Mouse (Mus musculus): ENCODE measurements at regions not wholly inside any gene's neighbourhood (a gene's known extent, or its start where the extent isn't known, plus 50 kb on each side); places are given as distances from the start of the nearest gene placed in this dataset.

DNA sequence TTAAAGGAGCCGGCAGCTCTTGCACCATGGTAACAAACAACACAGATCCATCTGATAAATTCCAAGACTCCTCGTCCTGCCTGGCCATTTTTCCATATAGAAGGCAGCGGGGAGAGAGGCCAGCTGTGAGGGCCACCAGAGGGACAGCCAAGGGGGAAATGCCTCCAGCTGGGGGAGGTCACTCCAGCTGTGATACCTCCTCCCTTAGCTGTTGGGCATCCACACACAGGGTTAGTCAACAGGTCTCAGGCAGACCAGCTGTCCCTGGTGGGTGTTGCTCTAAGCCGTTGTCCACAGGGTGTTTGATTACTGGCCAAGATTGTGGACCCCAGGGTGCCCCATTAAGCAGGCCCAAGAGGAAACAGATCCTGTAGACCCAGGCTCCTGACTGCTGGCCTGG, 89.7 kb downstream of the Gm26897 start:
- H3K27ac ChIP-seq (ENCODE audit: insufficient read depth, low read depth), result no peak overlapping the region
- in situ Hi-C loops (cut with MboI; ENCODE audit: low pct_ligation_motif_present, low pct_unique_long_range_greater_than_20kb, low sequenced_read_pairs) (no loop called here), dilution Hi-C loops (cut with MboI; ENCODE audit: extremely low pct_ligation_motif_present, extremely low pct_unique_long_range_greater_than_20kb, low sequenced_read_pairs) (no loop called here)
- H3K9ac ChIP-seq (ENCODE audit: insufficient read depth, low read depth), result no peak overlapping the region
- H3K9me3 ChIP-seq (replicated peaks; ENCODE audit: low read length), result peaks cover 86% of the 10 kb centered on the region
- no peaks in the 10 kb centered on the region for H3K27me3 ChIP-seq (replicated peaks)
- H3K79me2 ChIP-seq (replicated peaks; ENCODE audit: control insufficient read depth, extremely low read depth, insufficient read depth, poor library complexity, severe bottlenecking), result no peaks in the 10 kb centered on the region
- DNase-seq (ENCODE audit: extremely low read depth), result no peak
- TF ChIP-seq POLR2AphosphoS2 (IDR thresholded peaks at IDR 0.05; ENCODE audit: low read depth, low read length) (no peak), CTCF (conservative IDR thresholded peaks at IDR 0.05 in 1 of 2, IDR thresholded peaks at IDR 0.05 in 1 of 2; ENCODE audit: low read depth in 2 of 2, low read length in 2 of 2) (no peak), ZC3H11A (IDR thresholded peaks at IDR 0.05; ENCODE audit: low read depth, low read length) (no peak), ZNF384 (IDR thresholded peaks at IDR 0.05; ENCODE audit: low read depth, low read length) (no peak), POLR2A (IDR thresholded peaks at IDR 0.05; ENCODE audit: low read depth, low read length) (no peak), JUND (conservative IDR thresholded peaks at IDR 0.05; ENCODE audit: low read depth, low read length) (no peak), PAX5 (IDR thresholded peaks at IDR 0.05; ENCODE audit: low read length) (no peak), MEF2A (IDR thresholded peaks at IDR 0.05; ENCODE audit: borderline replicate concordance, low read depth, low read length) (no peak), ZMIZ1 (IDR thresholded peaks at IDR 0.05; ENCODE audit: low read depth, low read length) (no peak), CHD1 (IDR thresholded peaks at IDR 0.05; ENCODE audit: low read depth, low read length) (no peak), GABPA (IDR thresholded peaks at IDR 0.05; ENCODE audit: insufficient replicate concordance, low read depth, low read length) (no peak), MAX (IDR thresholded peaks at IDR 0.05; ENCODE audit: low read length) (no peak), MYC (IDR thresholded peaks at IDR 0.05; ENCODE audit: low read depth, low read length) (no peak)
- H3K4me3 ChIP-seq (replicated peaks in 1 of 3; ENCODE audit: low read depth in 2 of 3, low read length in 2 of 3, poor library complexity in 1 of 3), result no peak overlapping the region
- no peaks in the 10 kb centered on the region for H3K36me3 ChIP-seq (replicated peaks in 1 of 2; ENCODE audit: control insufficient read depth in 1 of 2, insufficient read depth in 1 of 2, low read length in 1 of 2)
- no peak overlapping the region for H3K4me2 ChIP-seq (ENCODE audit: insufficient read depth, low read depth, poor library complexity, severe bottlenecking)
- H3K4me1 ChIP-seq (ENCODE audit: control insufficient read depth in 1 of 2, insufficient read depth in 2 of 2), result no peaks in the 10 kb centered on the region

DNA sequence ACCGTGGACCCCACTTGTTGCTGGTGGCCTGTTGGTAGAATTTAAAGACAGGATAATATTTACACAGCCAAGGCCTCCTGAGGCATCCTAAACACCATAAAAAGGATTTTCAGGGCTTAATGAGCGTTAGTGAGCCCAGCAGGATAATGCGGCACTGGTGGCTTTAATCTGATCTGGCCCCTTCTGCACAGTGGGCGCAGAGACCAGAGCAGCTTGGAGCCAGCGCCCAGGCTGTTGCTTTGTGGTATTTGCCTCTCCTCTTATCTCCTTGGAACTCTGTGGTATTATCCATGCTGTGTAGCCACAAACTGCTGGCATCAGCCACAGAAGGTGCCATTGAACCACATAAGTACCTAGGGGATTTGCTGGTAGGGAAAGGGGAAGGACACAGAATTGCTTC, 90.1 kb downstream of the Gm26897 start:
- dilution Hi-C loops (cut with MboI; ENCODE audit: extremely low pct_ligation_motif_present, extremely low pct_unique_long_range_greater_than_20kb, low sequenced_read_pairs) (no loop called here), in situ Hi-C loops (cut with MboI; ENCODE audit: low pct_ligation_motif_present, low pct_unique_long_range_greater_than_20kb, low sequenced_read_pairs) (no loop called here)
- DNase-seq (ENCODE audit: extremely low read depth), result no peak
- Histone ChIP-seq H3K79me2 (replicated peaks; ENCODE audit: control insufficient read depth, extremely low read depth, insufficient read depth, poor library complexity, severe bottlenecking) (no peaks in the 10 kb centered on the region), H3K27me3 (replicated peaks) (no peaks in the 10 kb centered on the region), H3K4me3 (replicated peaks in 1 of 3; ENCODE audit: low read depth in 2 of 3, low read length in 2 of 3, poor library complexity in 1 of 3) (no peak overlapping the region), H3K4me2 (ENCODE audit: insufficient read depth, low read depth, poor library complexity, severe bottlenecking) (no peak overlapping the region), H3K36me3 (replicated peaks in 1 of 2; ENCODE audit: control insufficient read depth in 1 of 2, insufficient read depth in 1 of 2, low read length in 1 of 2) (no peaks in the 10 kb centered on the region), H3K9ac (ENCODE audit: insufficient read depth, low read depth) (no peak overlapping the region), H3K4me1 (ENCODE audit: control insufficient read depth in 1 of 2, insufficient read depth in 2 of 2) (no peaks in the 10 kb centered on the region), H3K9me3 (replicated peaks; ENCODE audit: low read length) (peaks cover 86% of the 10 kb centered on the region), H3K27ac (ENCODE audit: insufficient read depth, low read depth) (no peak overlapping the region)
- TF ChIP-seq CTCF (conservative IDR thresholded peaks at IDR 0.05 in 1 of 2, IDR thresholded peaks at IDR 0.05 in 1 of 2; ENCODE audit: low read depth in 2 of 2, low read length in 2 of 2) (no peak), GABPA (IDR thresholded peaks at IDR 0.05; ENCODE audit: insufficient replicate concordance, low read depth, low read length) (no peak), JUND (conservative IDR thresholded peaks at IDR 0.05; ENCODE audit: low read depth, low read length) (no peak), MAX (IDR thresholded peaks at IDR 0.05; ENCODE audit: low read length) (no peak), CHD1 (IDR thresholded peaks at IDR 0.05; ENCODE audit: low read depth, low read length) (no peak), SIN3A (IDR thresholded peaks at IDR 0.05; ENCODE audit: low read length) (no peak), MAZ (IDR thresholded peaks at IDR 0.05; ENCODE audit: low read depth, low read length) (no peak)

Measured in CH12.LX (cell line).